Mouse (Mus musculus) spleen, adult 2 months (tissue): ENCODE data around the gene Rpf1. TPM values are rescaled to one million over a fixed set of nuclear protein-coding genes. Genes with fewer than 3 reads are reported as not detected.

Experiments
- DNase-seq, 2 experiments: peaks; one replicate each; pipeline versions ENCODE4 v3.0.0 to v3.0.0-alpha.2; 2012 to 2021; ENCODE audit warnings: low spot score in 2 of 2, low read depth in 1 of 2
- H3K27ac ChIP-seq: fragments of 200-500 bp; 2 replicates; pipeline ENCODE4 v1.5.1; 2012; ENCODE audit warnings: low read length, inconsistent platforms; ENCODE audit not compliant: insufficient read depth
- H3K27me3 ChIP-seq: fragments of 200-500 bp; 2 replicates; pipeline ENCODE4 v1.6.1; 2012; ENCODE audit warnings: mild to moderate bottlenecking, moderate library complexity, low read length, inconsistent platforms; ENCODE audit not compliant: control insufficient read depth, insufficient read depth
- H3K36me3 ChIP-seq: fragments of 200-500 bp; 2 replicates; pipeline ENCODE4 v1.6.1; 2012; ENCODE audit warnings: mild to moderate bottlenecking, low read length, inconsistent platforms; ENCODE audit not compliant: control insufficient read depth, insufficient read depth
- H3K4me1 ChIP-seq: fragments of 200-500 bp; 2 replicates; pipeline ENCODE4 v1.6.1; 2011; ENCODE audit warnings: inconsistent platforms; ENCODE audit not compliant: control insufficient read depth, insufficient read depth, insufficient read length
- H3K4me3 ChIP-seq: fragments of 200-500 bp; 2 replicates; pipeline ENCODE4 v1.5.1; 2011; ENCODE audit warnings: mild to moderate bottlenecking, inconsistent platforms; ENCODE audit not compliant: insufficient read depth, insufficient read length; ENCODE audit errors: extremely low read depth
- CTCF ChIP-seq: fragments of 200-500 bp; IDR thresholded peaks from 2 replicates; pipeline ENCODE4 v1.5.1; 2011; ENCODE audit warnings: mild to moderate bottlenecking, inconsistent platforms; ENCODE audit not compliant: insufficient read depth, insufficient read length, insufficient replicate concordance; ENCODE audit errors: extremely low read depth
- POLR2A ChIP-seq: fragments of 200-500 bp; IDR thresholded peaks from 2 replicates; pipeline ENCODE4 v1.6.1; 2011; ENCODE audit warnings: low read depth, low read length, inconsistent platforms
- WGBS: fragments of 180-500 bp; shearing (Covaris S2); methylation state at CpG from one replicate; pipeline ENCODE4 v1.1.7; 2018; 5-methylcytosine and 5-hydroxymethylcytosine counted together
- polyA plus RNA-seq: library from polyadenylated mRNA; depleted of rRNA; stranded (reverse); fragments of >200 nt; gene quantifications from 2 replicates; pipeline ENCODE4 v1.2.3, GENCODE M21; 2012

The Rpf1 gene
- polyA plus RNA-seq, 1 experiment, result 6.7 TPM

GRCm38 (mm10) chr3:146500810-146501201, 20.4 kb downstream of the Rpf1 start:
- Histone ChIP-seq H3K27ac (no peak overlapping the region), H3K36me3 (peaks cover 11% of the 10 kb centered on the region), H3K4me1 (peaks cover 7% of the 10 kb centered on the region), H3K4me3 (peak overlapping the region; percentile 99), H3K27me3 (no peaks in the 10 kb centered on the region)
- 11% methylated on average over 5 of the region's 5 CpGs for WGBS
- no peak for DNase-seq
- no peak for TF ChIP-seq POLR2A
- TF ChIP-seq CTCF, result no peak

- WGBS, result under 1% methylated on average over 56 of the region's 57 CpGs
Observed at GRCm38 (mm10) chr3:146500003-146500809, 21.0 kb downstream of the Rpf1 start.

GRCm38 (mm10) chr3:146499431-146500002, 21.7 kb downstream of the Rpf1 start, which contains the start of the genes Spata1 and Gng5:
Gene Spata1 (minus strand): TSS chr3:146499753.
Gene Gng5 (plus strand): TSS chr3:146499807.
- WGBS, result under 1% methylated on average over 54 of the region's 88 CpGs
- Histone ChIP-seq H3K36me3 (peaks cover 7% of the 10 kb centered on the region), H3K27me3 (no peaks in the 10 kb centered on the region), H3K27ac (peak within 1 kb of the TSS; percentile 94), H3K4me3 (peak within 1 kb of the TSS; percentile 99), H3K4me1 (peaks cover 7% of the 10 kb centered on the region)
- TF ChIP-seq POLR2A, result peak; percentile 53; the same call in 1 of the 2 replicates
- TF ChIP-seq CTCF, result no peak
- peak; percentile 76 to 83 for DNase-seq

More at GRCm38 (mm10) chr3:146500003-146500809, 21.0 kb downstream of the Rpf1 start:
- H3K4me1 ChIP-seq, result peaks cover 7% of the 10 kb centered on the region
- peak in 1 of 2 experiments; percentile 58 for DNase-seq
- no peaks in the 10 kb centered on the region for H3K27me3 ChIP-seq
- H3K27ac ChIP-seq, result peak overlapping the region; percentile 93
- peaks cover 7% of the 10 kb centered on the region for H3K36me3 ChIP-seq
- peak overlapping the region; percentile 99 for H3K4me3 ChIP-seq
- TF ChIP-seq CTCF (no peak), POLR2A (no peak)

GRCm38 (mm10) chr3:146498989-146499388, 22.2 kb downstream of the Rpf1 start:
- H3K4me3 ChIP-seq, result peak overlapping the region; percentile 99
- peaks cover 7% of the 10 kb centered on the region for H3K4me1 ChIP-seq
- no peaks in the 10 kb centered on the region for H3K27me3 ChIP-seq
- H3K36me3 ChIP-seq, result peaks cover 5% of the 10 kb centered on the region
- H3K27ac ChIP-seq, result peak overlapping the region; percentile 94
- TF ChIP-seq POLR2A, result no peak
- no peak for TF ChIP-seq CTCF
- whole genome bisulfite sequencing, result 4% methylated on average over 13 of the region's 13 CpGs
- no peak for DNase-seq

GRCm38 (mm10) chr3:146494941-146495340, 26.3 kb downstream of the Rpf1 start:
- H3K27me3 ChIP-seq, result no peaks in the 10 kb centered on the region
- no peak for DNase-seq
- no peak overlapping the region for H3K27ac ChIP-seq
- H3K4me1 ChIP-seq, result no peaks in the 10 kb centered on the region; the same call in 1 of the 2 replicates
- no peaks in the 10 kb centered on the region for H3K36me3 ChIP-seq
- TF ChIP-seq CTCF, result no peak
- no peak for TF ChIP-seq POLR2A
- WGBS, result 75% methylated on average over 8 of the region's 8 CpGs
- H3K4me3 ChIP-seq, result no peak overlapping the region

GRCm38 (mm10) chr3:146486464-146486863, 34.8 kb downstream of the Rpf1 start:
- no peaks in the 10 kb centered on the region for H3K36me3 ChIP-seq
- no peak for DNase-seq
- TF ChIP-seq CTCF, result no peak
- TF ChIP-seq POLR2A, result no peak
- WGBS, result 92% methylated on average over 4 of the region's 4 CpGs
- no peak overlapping the region for H3K27ac ChIP-seq
- no peaks in the 10 kb centered on the region for H3K27me3 ChIP-seq
- H3K4me3 ChIP-seq, result no peak overlapping the region
- no peaks in the 10 kb centered on the region for H3K4me1 ChIP-seq

GRCm38 (mm10) chr3:146482044-146482443, 39.2 kb downstream of the Rpf1 start:
- Histone ChIP-seq H3K4me1 (no peaks in the 10 kb centered on the region), H3K27ac (no peak overlapping the region), H3K36me3 (no peaks in the 10 kb centered on the region), H3K27me3 (no peaks in the 10 kb centered on the region), H3K4me3 (no peak overlapping the region)
- DNase-seq, result no peak
- TF ChIP-seq POLR2A, result no peak
- no peak for TF ChIP-seq CTCF
- 76% methylated on average over 2 of the region's 2 CpGs for WGBS
